Mouse (Mus musculus) ovary, postnatal 10 days (tissue): ENCODE data around the gene Rexo4.

Source experiments
- DNase-seq: peaks from one replicate; pipeline ENCODE4 v3.0.0; 2022; ENCODE audit warnings: low spot score

Gene Rexo4

GRCm38 (mm10) chr2:26963923-26964723 lies at the start of gene Rexo4:
Gene Rexo4, minus strand, starts transcription at chr2:26964386.
- DNase-seq: peak; percentile 94

GRCm38 (mm10) chr2:27009714-27010244 lies 45.6 kb upstream of the Rexo4 start, which contains the start of gene Cacfd1:
Gene Cacfd1, plus strand, starts transcription at chr2:27009926.
- DNase-seq: peak; percentile 65

- no peak for DNase-seq
Measured at GRCm38 (mm10) chr2:27007701-27008100, 43.5 kb upstream of the Rexo4 start.

- no peak for DNase-seq
Measured at GRCm38 (mm10) chr2:27006255-27006654, 42.1 kb upstream of the Rexo4 start.

GRCm38 (mm10) chr2:26997993-26998392 lies 33.8 kb upstream of the Rexo4 start:
- no peak for DNase-seq

- no peak for DNase-seq
Measured at GRCm38 (mm10) chr2:26997498-26997897, 33.3 kb upstream of the Rexo4 start.

- no peak for DNase-seq
Measured at GRCm38 (mm10) chr2:26993936-26994335, 29.8 kb upstream of the Rexo4 start.

- no peak for DNase-seq
Measured at GRCm38 (mm10) chr2:26984640-26985039, 20.5 kb upstream of the Rexo4 start.

GRCm38 (mm10) chr2:26984179-26984578 lies 20.0 kb upstream of the Rexo4 start:
- DNase-seq: no peak

- DNase-seq: no peak
Measured at GRCm38 (mm10) chr2:26980361-26980760, 16.2 kb upstream of the Rexo4 start.

- DNase-seq: no peak
Measured at GRCm38 (mm10) chr2:26973960-26974359, 9.8 kb upstream of the Rexo4 start.

GRCm38 (mm10) chr2:26973116-26973515 lies 8.9 kb upstream of the Rexo4 start, which contains the start of gene Adamts13:
Gene Adamts13, plus strand, starts transcription at chr2:26973416.
- DNase-seq: no peak

GRCm38 (mm10) chr2:26967262-26967661 lies 3.1 kb upstream of the Rexo4 start:
- no peak for DNase-seq

- no peak for DNase-seq
Measured at GRCm38 (mm10) chr2:26964724-26965370, 661 bp upstream of the Rexo4 start.

GRCm38 (mm10) chr2:26960756-26961155 lies 3.4 kb downstream of the Rexo4 start:
- DNase-seq: no peak

GRCm38 (mm10) chr2:26957488-26957859 lies 6.7 kb downstream of the Rexo4 start:
- DNase-seq: no peak

GRCm38 (mm10) chr2:26956811-26957487 lies 7.2 kb downstream of the Rexo4 start:
- DNase-seq: no peak

GRCm38 (mm10) chr2:26954735-26955395 lies 9.3 kb downstream of the Rexo4 start:
- no peak for DNase-seq

- no peak for DNase-seq
Measured at GRCm38 (mm10) chr2:26952866-26953265, 11.3 kb downstream of the Rexo4 start.

- no peak for DNase-seq
Measured at GRCm38 (mm10) chr2:26952193-26952592, 12.0 kb downstream of the Rexo4 start.

- no peak for DNase-seq
Measured at GRCm38 (mm10) chr2:26951346-26951905, 12.8 kb downstream of the Rexo4 start.

- no peak for DNase-seq
Measured at GRCm38 (mm10) chr2:26950411-26950810, 13.8 kb downstream of the Rexo4 start.
